Mouse (Mus musculus) R1 (cell line): Measurements from ENCODE around the gene Ptpn3.

Experiments
- DNase-seq: peaks from one replicate; pipeline ENCODE4 v3.0.0-alpha.2; 2018; ENCODE audit warnings: low read depth, low spot score

The Ptpn3 gene

DNA sequence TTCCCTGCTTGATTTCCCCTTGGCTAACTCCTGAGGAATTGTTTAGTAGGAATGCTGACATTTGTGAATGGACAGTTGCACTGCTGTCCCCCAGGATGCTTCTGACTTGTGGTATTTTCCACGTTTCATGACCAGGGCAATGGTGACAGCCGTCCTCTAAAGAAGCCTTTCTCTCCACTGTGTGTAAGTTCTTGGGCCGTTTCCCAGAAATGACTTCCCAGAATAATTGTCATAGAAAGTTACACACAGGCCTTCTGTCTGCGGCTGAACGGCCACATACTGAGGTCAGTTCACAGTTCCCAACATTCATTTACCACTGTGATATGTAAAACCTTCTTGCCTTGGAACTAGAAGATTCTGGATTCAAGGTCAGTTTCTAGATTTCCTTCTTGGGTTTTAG is 129.8 kb downstream of the Ptpn3 start:
- DNase-seq, result no peak

- no peak for DNase-seq
These were observed 133.0 kb downstream of the Ptpn3 start for GRCm38 (mm10) chr4:57168680-57169079.

DNA sequence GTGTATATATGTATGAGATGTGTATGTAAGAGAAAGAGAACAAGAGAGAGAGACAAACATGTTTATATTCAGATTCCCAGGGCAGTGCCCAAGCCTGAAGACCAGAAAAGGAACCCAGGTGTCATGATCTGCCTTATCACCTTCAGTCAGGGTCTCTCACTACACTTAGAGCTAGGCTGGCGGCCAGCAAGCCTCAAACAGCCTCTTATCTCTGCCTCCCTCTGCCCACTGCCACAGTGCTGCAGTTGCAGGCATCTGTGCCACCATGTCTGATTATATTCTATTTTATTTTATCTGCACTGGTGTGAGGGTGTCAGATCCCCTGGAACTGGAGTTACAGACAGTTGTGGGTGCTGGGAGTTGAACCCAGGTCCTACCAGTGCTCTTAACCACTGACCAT is 133.4 kb downstream of the Ptpn3 start:
- no peak for DNase-seq

DNA sequence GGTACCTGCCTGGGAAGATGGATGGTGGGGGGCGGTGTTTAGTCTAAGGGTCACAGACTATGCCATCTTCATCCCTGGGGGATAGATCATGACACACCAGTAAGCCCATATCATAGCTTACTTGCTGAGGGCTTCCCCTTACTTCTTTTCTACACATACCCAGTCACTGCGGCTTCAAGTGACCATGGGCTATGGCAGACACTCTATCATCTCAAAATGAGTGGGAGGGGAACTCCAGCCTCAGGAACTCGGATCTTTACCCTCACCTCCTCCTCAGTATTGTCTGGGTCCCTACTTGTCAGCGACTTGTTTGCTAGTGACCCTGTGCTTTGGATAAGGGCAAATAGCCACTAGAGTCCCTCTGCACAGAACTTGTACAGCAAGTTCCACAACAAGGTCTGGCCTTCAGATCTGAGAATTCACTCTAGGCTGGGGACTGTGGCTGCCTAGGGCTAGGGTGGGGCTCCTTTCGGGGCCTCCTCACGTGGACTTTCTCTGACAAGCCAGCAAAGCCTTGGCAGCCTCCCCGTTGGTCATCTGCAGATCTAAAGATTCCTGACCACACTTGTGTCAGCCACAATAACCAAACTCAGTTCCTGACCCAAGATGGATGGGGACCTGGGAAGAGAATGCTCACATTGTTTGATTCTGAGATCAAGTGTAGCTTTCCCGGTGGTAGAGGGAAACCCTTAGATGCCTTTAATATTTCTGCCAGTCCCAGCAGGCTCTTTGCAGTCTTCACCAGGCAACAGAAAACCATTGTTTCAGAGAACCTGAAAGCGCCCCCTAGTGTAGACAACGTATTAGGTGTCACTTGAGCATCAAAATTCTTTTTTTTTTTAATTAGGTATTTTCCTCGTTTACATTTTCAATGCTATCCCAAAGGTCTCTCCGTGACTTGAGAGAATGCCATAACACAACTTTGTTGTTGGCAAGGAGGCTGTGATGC is 134.4 kb downstream of the Ptpn3 start:
- DNase-seq, result peak; percentile 55

DNA sequence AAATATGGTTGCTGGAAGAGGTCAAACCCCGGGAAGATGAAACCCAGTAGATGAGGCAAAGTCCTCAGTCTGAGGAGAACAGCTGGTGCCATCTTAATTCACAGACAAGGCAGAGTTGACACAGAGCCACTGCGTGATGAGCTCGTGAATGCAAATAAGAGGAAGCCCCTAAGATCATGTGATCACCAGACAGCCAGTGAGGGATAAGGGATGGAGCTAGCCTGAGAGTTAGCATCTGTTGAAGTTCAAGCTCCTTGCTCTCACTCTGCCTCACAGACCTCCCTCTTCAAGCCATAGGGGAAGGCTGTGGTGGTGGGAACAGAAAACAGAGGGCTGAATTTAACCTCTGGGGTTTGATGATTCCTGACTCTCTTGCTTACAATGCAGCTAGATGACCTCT is 136.0 kb downstream of the Ptpn3 start:
- peak; percentile 52 for DNase-seq

GRCm38 (mm10) chr4:57164578-57165210 is 136.9 kb downstream of the Ptpn3 start:
- peak; percentile 16 for DNase-seq

DNA sequence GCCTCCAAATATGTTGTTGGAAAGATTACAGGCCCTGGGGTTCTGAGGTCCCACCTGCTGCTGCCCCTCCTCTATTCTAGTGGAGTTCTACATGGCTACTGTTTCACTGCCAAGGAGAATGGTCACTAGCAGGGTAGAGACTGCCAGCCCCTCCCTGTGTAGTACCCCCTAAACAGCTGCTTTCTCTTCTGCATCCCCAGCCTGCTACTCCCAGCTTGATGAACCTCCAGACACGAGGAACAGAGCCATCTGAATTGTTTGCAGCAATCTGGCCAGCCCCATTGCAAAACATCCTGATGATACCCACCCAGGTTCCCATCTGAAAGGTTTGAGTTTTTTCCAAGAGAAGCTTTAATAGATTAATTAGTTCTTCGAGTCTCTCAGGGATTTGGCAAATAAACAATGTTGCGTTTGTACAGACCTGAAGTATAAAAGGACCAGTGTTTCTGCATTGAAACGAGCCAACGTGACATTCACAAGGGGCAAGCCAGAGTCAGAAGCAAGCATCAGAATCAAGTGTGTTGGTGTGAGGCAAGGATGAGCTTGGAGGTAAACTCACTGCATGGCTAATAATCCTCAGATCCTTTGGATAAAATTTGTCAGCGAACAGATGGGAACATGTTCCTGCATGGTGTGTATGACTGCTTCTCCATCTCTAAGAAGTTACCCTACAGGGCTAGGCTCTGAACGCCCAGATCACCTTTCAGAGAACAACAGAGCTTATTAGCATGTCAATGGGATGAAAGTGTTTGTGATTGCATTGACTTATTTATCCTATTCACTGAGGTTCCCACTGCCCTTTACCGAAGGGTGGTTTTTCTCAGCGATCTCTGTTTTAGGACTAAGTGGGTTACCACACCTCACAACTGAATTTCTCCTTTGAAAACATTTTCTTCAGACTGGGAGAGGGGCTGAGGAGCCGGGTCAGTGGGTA is 138.6 kb downstream of the Ptpn3 start:
- DNase-seq, result peak; percentile 87

GRCm38 (mm10) chr4:57160571-57160970 is 141.1 kb downstream of the Ptpn3 start:
- no peak for DNase-seq

DNA sequence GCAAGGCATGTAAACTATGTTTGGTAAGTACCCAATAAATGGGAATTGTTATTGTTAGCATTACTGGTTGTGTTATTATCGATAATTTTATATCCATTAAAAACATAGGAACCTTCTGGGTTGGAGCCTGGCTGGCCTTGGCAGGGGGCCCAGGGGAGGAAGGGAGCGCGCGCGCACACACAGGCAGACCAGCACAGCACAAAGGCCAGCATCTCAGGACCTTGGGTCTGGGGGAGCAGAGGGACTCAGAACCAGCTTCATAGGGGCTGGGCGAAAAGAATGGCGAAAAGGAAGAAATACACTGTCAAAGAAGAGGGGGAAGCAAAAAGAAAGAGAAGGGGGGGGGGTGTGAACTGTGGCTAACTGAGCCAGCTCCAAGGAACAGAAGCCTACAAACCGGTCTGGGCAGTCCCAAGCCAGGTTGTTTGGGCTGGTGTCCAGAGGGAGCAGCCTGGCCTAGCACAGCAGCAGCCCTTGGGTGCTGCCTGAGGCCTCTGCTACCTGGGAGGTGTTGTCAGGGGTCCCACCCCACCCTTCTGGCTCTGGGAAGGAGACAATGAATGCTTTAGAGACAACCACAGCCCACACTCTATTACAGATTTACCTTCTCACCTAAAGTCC is 145.0 kb downstream of the Ptpn3 start:
- no peak for DNase-seq

DNA sequence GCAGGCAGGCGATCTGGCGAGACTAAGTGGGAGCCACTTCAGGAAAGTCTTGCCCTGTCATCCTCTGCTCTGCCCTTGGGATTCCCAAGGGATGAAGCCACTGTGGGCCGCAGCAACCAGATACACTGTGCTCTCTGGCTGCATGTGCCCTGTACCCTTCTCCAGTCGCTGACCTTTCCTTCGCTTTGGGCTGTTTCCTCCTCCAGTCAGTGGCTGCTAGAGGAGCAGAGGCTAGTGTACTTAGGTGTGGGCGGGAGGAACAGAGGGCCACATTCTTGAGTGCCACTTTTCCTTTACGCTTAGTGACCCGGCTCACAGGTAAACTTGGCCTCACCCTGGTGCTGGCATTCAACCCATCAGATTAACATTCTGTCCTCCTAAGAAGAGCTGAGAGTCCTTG is 147.8 kb downstream of the Ptpn3 start:
- no peak for DNase-seq

DNA sequence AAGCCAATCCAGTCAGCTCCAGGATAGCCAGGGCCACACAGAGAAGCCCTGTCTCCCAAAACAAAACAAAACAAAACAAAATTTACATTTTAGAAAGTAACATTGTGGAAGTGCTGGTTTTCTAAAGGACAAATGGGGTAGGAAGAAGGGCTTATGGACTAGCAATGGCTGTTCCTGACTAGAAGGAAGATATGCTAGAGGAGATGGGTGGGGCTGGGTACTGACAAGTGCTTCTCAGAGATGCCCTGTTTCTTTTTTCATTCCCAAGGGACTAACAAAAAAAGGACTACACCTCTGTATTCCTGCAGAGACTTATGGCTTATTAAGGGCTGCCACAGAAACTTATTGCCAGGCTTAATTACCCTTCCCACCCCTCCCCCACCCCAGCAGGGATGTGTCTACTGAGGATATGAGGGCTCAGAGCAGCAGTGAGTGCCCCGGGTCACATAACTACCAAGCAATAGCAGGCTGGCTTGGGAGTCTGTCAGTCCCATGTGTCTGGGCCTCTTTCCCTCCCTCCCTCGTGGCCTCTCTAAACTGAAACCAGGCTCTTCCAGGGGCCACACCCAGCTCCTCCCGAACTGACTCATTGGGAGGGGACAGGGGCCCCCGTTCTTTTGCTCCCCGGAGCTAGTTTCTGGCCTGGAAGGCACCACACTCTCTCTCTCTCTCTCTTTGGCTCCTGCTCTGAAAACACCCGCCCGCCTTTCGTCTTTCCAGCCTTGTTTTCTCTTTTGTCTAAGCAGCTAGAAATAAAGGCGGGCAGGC is 148.4 kb downstream of the Ptpn3 start:
- no peak for DNase-seq

GRCm38 (mm10) chr4:57148182-57148581 is 153.5 kb downstream of the Ptpn3 start:
- peak; percentile 63 for DNase-seq

DNA sequence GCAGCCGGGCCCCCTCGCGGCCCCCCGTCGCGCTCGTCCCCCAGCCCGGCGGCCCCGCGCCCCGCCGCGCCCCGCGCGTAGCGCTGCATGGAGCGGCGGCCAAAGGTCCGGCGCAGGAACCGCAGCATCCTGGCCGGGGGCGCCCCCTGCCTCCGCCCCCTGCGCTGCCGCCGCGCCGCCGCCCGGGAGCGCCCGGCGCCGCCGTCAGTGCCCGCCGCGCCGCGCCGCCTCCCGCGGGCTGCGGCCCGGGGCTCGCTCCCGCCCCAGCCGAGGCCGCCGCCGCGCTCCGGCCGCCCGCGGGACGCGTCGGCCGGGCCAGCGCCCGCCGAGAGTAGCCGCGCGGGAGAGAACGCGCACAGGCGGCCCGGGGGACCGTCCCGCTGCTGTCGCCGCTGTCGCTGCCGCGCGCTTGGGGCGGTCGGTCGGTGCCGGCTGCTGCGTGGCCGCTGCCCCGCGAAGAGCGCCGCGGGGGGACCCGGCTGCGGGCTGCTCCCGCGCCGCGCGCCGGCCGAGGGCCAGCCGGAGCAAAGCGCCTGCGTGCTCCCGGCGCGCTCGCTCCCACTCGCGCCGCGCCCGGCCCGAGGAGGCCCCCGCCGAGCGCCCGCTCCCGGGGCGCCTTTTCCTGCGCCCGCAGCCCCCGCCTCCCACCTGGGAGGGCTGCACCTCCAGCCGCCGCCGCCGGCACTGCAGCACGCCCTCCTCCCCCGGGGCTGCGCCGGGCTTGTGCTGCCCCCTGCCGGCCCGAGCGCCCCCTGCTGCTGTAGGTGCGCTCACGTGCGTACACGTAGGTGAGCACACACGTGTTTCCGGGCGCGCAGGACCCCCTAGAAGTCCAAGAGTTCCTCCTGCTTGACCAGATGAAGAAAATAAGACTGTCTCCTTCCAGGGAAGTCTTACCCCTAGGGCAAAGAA is 158.4 kb downstream of the Ptpn3 start, which contains the start of gene Epb41l4b:
Gene Epb41l4b (minus strand): TSS at position 412 of the 912 bp plus-strand sequence.
- DNase-seq, result peak; percentile 80

DNA sequence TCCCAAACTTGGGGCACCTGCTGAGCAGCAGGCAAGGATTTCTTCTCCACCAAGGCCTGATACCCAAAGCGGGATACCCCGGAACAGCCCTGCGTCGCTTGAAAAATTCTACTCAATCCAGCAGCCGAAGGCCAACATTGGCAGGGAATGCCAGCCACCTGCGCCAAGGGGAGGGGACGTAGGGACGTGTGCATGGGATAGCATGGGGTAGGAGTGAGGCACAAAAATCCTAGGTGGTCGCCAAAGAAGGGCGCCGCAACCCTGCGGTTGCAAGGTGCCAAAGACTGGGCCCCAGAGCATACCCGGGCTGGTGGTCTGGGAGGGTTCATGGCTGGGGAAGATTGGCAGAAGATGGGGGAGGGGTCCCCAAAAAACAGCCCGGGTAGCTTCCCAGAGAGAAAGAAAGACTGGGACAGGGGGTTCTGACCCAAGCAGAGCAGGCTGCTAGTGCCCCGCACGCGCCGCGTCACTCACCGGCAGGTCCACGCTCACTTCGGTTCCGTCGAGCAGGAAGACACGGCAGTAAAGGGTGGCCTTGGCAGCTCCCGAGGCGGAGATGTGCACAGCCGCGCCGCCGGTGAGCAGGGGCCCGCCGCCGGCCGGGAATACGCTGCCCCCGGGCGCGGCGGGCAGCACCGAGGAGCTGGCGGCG is 159.1 kb downstream of the Ptpn3 start:
- DNase-seq, result peak; percentile 49

DNA sequence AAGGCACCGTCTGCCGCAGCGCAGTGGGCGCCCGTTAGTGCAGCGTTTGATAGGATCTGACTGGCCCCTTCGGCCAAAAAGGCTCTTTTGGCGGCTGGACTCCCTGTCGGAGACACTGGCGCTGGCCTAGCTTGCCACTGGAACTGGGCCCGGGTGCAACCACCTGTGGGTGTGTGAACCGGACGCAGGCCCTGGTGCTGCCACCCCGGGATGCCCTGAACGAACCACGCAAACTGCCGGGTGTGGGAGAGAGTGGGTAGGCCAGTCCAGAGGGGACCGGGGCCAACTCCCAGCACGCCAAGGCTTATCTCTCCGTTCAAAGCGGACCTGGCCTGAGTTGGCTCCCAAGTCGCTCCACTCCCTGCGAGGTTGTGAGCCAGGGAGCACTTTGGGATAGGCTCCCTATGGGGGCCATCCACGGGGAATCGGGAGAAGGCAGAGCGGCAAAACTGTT is 159.7 kb downstream of the Ptpn3 start:
- no peak for DNase-seq

DNA sequence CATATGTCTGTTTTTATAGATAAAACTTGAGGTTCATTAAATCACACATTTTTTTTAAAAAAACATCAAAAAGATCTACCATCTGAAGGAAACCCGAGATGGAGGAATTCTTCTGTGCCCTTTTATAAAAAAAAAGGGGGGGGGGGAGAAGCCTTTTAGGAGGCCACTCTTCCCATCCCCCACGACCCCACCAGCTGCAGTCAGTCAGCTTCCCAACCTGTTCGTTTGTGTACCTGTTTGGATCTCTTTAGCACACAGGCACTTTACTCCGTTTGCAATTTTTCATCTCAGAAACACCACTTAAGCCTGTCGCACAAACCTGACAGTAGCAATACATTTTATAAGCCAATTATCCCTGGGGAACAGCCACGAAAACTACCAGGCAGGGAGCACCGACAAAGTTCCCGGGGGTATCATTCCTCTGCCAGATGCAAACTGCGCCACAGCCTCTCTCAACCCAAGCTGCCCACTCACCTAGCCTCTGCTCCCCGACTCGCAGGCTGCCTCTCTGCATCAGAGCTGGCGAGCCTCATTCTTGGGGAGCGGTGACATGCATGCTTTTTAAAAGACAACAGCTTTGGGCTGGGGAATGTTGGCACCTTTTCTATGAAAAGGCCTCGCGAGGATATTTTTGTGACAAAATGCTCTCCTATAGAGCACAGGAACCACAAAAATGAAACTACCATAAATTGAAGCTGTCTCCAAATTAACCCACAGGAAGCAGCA is 160.5 kb downstream of the Ptpn3 start:
- no peak for DNase-seq
